Mouse (Mus musculus) Muller cell, postnatal 12 days (primary cell): ENCODE data around the gene Tnfaip1.
"Not testable (repeated sequence)": the region's sequence is repeated elsewhere in the genome, so short reads cannot be mapped to it uniquely, and the experiment has no call there.

Source experiments
- DNase-seq: peaks from one replicate; pipeline ENCODE4 v3.0.0-alpha.2; 2015; ENCODE audit errors: inconsistent ontology term

The Tnfaip1 gene

GRCm38 (mm10) chr11:78536080-78536689, at the start of gene Tnfaip1, which contains the start of gene Ift20:
TSS of gene Tnfaip1 (minus strand) at chr11:78536332.
TSS of gene Ift20 (plus strand) at chr11:78536361.
- peak; percentile 98 for DNase-seq

- DNase-seq, result no peak
These were observed 46.7 kb upstream of the Tnfaip1 start for GRCm38 (mm10) chr11:78582848-78583247.

DNA sequence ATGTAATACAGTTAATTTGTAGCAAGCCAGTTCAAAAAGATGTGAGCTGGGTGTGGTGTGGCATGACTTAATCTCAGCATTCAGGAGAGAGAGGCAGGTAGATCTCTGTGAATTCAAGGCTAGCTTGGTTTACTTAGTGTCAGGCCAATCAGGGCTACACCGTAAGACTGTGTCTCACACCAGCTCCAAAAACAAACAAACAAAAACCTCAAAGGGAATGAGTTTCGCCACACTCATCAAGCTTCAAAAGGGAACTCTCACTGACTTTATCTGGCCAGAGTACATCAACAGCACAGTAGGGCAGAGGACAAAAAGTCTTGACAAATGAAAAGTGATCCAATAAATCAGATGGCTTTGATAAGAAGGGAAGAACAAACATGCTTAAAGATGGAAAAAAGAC, 38.8 kb upstream of the Tnfaip1 start:
- DNase-seq, result no peak

DNA sequence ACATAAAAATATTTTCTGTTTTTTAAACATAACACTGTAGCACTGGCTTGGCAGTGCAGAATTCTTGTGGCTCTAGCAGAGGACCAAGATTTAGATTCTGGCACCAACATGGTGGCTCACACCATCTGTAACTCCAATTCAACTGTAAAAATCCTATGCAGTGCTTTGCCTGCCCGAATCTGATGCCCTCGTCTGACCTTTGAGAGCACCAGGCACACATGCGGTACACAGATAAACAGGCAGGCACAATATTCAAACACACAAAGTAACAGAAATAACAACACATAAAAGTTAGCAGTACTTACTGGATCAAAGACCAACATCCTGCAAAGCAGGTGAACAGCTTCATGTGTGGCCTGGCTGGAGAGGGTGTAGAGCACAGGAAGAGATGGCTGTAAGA, 38.4 kb upstream of the Tnfaip1 start:
- no peak for DNase-seq

DNA sequence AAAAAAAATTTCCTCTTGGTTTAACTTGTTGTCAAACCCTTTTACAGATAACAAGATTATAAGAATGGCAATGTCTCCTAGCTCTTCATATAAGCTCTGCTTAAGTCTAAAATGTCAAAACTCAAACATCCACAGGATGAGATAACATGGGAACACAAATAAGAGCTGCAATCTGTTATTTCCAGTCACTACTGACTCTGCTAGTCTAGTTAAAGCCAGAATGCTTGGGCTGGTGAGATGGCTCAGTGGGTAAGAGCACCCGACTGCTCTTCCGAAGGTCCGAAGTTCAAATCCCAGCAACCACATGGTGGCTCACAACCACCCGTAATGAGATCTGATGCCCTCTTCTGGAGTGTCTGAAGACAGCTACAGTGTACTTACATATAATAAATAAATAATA, 37.9 kb upstream of the Tnfaip1 start:
- DNase-seq, result not testable (repeated sequence)

DNA sequence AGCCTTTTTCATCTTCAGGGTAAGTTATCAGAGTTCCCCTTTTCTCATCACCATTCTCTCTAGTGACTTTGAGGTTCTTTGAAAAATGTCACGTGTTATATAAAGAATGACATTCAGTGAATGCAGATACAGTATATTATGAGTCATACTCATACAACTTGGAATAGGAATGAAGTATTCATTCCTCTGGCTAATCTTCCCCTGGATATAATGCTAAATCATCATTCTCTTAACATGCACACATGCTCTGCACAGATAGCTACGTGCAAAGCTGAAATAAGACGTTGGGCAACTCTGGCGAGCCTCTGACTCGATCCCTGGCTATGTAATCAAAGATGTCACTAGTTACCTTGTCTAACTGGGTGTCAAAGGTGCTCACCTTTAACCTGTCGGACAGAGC, 35.7 kb upstream of the Tnfaip1 start:
- no peak for DNase-seq

GRCm38 (mm10) chr11:78571441-78571840, 35.3 kb upstream of the Tnfaip1 start:
- DNase-seq, result no peak

DNA sequence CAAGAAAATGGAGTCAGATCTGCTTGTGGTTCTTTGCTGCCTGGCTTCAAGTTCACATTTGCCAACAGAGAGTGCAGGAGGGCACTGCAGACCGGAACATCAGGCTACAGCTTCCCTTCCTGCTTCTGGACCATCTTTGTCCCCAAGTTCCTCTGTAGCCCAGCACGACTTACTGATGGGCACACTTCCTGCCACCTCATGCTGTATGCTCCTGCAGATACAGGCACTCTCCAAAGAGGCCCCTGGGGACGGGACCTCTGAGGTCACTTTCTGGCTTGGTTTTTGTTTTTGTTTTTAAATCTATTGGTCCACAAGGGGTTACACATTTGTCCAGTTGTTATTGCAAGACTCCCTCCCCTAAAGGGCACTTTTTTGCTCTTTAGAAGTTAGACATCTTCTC, 33.7 kb upstream of the Tnfaip1 start:
- DNase-seq, result no peak

DNA sequence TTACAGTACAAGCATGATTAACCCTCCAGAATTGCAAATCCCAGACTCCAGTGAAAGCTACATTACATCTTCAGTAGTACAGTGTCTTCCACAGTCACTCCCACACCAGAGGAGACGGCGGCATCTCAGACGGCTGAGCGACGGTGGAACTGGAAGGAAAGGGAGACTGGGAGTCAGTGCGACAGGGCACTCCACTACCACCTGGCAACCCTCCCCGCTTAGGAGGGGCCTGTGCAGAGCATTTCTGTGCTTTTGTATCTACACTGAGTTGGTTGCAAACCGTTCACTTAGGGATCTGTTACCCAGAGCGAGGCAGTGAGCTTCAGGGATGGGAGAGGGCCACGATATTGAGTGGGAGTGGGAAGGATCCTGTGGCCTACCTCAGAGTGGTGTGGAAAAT, 32.7 kb upstream of the Tnfaip1 start:
- no peak for DNase-seq

DNA sequence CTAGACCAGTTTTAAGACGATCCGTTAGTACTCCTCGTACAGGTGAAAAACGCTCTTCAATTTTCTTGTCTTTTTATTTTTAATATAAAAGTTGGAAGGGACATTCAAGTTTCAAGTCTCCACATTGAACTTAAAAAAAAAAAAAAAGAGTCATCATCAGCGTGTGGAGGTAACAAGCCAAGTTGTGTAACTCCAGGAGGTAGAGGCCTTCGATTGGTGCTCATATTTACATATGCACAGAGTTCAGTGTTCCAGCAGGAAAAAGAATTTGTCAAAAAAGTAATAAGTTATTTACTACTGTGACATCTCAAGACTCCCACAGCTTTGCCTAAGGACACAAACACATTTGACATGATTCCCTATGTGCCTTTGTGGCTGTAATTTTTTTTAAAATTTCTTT, 31.5 kb upstream of the Tnfaip1 start:
- no peak for DNase-seq

GRCm38 (mm10) chr11:78566775-78567174, 30.6 kb upstream of the Tnfaip1 start:
- DNase-seq, result no peak

DNA sequence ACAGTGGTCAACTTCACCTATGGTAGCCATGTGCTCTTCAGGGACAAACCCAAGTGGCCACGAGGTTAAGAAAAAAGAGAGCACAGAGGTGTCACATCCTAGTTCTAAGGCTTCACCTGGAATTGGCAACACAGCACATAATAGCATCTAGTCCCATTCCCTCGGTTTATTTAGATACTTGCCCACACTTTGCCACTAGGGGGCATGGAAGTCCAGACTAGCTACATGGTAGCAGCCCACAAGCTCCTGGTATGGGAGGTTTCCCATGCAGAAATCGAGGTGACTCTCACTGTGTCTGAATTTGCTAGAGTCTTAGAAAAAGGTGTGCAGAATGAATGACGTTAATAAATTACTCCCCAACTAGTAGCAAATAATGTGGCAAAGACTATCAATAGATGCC, 24.3 kb upstream of the Tnfaip1 start:
- peak; percentile 46 for DNase-seq

DNA sequence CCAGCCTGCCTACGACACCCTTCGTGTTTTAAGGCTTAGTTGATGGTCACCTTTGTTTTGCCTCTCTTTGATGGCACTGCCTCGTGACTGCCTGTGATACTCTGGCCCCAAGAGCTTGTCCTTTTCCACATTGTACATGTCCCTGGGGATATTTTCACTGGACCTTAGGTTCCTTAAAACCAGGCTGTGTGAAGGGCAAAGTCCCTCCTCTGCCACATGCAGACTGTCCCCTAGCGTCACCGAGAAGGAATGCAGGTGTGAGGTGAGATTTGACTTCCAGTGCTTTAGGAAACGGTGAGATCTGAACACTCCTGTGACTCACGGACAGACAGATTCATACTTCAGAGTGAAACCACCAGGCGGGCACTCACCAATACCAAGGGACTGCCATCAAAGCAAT, 21.1 kb upstream of the Tnfaip1 start:
- no peak for DNase-seq

DNA sequence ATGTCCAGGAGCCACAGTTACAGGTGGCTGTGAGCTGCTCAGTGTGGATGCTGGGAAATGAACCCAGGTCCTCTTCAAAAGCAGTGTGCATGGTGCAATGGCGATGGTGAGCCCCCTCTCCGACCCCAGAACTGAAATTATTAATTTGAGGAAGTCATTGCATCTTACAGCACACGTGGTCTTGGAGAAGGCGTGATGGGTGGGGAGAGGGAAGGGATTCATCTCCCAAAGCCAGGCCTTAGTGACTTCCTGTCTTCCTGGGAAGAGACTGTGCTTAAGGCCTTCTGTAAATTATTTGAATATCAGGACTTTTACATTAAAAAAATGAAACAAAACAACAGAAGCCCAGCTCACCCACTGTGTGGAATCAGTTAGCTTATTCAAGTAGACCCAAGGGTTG, 19.9 kb upstream of the Tnfaip1 start:
- no peak for DNase-seq

- no peak for DNase-seq
These were observed 19.5 kb upstream of the Tnfaip1 start for GRCm38 (mm10) chr11:78555623-78556022.

GRCm38 (mm10) chr11:78551059-78551398, 14.9 kb upstream of the Tnfaip1 start:
- no peak for DNase-seq

DNA sequence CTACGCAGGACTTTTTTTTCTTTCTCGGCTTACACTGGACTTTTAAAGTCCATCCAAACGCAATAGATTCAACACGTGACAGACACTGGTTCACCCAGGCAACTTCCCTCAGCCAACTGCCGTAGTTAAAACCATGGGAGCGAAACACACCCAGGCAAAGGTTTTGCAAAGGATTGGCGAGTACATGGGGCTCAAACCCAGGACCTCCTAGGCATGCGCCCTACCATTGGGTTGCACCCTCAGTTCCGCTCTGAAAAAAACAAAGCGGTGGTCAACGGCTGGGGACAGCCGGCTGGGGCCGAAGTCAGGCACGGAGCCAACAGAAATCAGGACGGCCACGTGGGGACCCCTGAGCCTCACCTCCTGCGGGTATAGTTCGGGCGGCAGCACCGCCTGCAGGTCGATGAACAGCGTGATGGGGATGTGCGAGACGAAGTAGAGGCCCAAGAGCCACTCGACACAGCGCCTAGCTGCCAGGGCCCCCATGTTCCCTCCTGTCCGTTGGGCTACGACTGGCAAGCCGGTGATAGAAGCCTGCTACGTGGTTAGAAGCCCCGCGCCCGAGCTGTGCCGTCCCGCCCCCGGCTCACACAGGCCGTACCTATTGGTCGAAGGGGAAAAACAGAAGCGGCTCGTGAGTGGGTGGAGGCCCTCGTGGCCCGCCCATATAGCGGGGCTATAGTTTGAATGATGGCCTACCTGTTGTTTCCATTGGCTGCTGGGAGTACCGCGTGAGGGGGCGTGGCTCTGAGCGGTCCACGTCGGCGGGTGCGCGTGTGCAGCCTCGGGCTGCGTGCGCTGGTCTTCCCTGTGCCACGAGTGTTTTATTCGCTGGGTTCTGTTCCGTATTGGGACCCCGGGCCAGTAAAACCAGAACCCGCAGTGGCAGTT, 14.3 kb upstream of the Tnfaip1 start, which contains the start of gene Tmem97:
Gene Tmem97, minus strand, starts transcription at position 610 of the 891 bp plus-strand sequence.
- peak; percentile 98 for DNase-seq

DNA sequence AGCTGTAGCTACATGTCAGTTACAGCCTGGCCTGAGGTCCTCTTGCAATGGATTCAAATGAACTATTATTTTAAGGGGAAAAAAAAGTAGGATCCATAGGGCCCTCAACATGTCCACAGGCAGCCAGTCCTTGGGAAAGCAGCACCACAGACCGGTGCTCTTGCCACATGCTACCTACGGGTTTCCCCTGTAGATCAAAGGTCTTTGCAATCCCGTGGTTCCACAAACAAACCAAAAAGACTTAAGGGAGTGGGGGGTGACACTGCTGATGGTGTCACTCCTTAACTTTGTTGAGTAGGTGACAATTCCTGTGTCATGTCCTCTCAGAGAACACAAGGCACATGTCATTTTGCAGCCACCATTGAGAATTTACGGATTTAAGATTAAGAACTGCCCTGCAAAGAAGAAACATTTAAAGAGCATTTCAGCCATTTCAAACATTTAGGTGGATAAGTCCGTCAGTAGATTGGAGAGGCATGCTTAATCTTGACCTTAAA, 13.4 kb upstream of the Tnfaip1 start:
- DNase-seq, result no peak

DNA sequence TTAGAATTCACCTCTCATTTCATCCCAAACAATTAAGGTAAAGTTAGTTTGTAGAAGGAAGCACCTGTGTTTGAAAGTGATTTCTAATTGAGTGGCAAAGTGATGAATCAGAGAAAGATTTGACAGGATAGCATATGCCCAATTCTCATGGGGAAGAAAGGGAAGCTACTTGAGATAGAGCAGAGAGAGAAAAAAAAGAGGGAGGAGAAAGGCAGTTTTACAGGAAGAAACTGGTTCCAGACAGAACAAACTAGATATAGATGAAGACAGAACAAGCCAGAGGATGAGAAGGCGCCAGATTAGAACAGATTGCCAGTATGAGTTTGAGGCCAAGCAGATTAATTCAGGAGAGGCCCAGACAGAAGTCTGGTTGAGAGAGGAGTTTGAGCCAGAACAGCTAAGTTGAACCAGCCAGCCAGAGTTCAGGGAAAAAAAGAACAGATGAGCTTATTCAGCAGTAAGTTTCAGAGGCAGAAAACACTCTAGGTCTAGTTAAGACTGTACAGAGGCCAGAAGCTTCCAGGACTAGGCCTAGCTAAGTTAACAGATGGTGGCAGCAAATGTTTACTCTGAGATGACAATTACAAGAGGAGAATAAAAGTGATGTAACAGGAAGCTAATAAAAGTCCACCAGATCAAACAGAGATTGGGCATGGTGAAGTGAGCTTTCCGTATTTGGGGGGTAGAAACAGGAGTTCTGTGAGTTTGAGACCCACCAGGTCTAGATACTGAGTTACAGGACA, 11.8 kb upstream of the Tnfaip1 start:
- DNase-seq, result no peak

DNA sequence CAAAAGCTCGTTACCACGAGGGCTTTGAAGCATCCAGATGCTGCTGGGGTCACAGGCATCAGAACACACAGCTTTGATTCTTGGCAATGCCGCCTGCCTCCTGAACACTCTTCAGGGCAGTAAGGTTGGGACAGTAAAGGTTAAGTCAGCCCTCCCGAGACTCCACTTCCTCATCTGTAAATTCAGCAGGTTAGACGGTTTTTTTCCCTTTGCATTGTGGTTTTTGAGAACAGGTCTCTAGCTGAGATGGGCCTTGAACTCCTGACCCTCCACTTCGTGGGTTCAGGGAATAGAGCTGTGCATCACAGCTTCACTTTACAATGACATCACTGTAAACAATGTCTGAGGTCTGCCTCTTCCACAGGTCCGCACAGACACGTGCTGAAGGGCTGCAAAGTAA, 9.0 kb upstream of the Tnfaip1 start:
- DNase-seq, result no peak

- no peak for DNase-seq
These were observed 8.4 kb upstream of the Tnfaip1 start for GRCm38 (mm10) chr11:78544449-78545111.

DNA sequence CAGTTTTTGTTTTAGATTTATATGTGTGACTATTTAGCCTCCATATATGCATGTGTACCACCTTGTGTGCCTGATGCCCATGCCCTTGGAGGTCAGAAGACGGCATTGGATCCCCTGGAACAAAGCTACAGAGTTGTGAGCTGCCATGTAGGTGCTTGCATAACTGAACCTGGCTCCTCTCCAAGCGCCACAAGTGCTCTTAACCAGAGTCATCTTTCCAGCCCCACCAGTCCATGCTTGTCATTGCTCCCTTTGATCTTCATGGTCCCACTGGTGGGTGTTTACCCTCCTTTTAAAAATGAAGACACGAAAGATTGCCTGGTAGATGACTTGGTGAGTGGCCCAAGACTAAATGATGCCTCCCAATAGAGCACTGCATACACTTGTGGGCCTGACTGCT, 4.2 kb upstream of the Tnfaip1 start:
- no peak for DNase-seq
